Mouse (Mus musculus): Measurements from ENCODE around the gene Card6. TPM values are rescaled to one million over a fixed set of nuclear protein-coding genes. Genes with fewer than 3 reads are reported as not detected.
"Not testable (repeated sequence)": the region's sequence is repeated elsewhere in the genome, so short reads cannot be mapped to it uniquely, and the experiment has no call there.

Card6 gene
- polyA plus RNA-seq, 1 experiment = 2.6 TPM

DNA sequence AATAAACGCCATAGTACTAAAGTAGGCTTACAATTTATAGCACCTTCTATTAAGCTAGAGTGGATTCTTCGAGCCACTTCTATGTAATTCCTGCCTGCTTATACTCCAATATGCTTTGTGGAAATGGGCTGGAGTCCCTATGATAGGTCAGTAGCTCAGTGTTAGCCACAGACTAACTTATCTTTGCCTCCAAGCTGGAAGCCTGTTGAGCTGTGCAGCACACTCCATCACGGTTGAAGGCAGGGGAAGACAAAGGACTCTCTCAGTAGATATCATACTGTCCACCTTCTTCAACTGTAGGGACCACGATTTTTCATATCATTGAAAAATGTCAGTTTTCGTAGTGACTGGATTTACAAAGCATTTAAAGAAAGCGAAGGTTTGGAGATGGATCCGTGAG is 31.5 kb upstream of the Card6 start:
- DNase-seq = no peak

DNA sequence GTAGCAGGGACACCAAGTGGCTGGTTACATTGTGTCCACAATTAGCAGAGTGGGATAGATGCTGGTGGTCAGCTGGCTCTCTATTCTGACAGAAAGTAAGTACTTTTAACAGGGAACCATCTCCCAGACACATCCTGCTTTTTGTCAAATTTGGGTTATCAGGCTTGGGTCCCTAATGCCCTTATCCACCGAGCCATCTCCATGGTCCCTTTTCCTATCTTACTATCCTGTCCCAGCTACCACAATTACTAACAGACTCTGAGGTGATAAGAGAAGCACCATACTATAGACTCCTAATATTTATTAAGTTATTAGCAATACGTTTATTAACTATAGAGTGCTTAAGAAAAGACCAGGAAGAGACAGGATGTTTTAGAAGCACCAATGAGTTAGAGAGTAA is 31.0 kb upstream of the Card6 start:
- no peaks in the 10 kb centered on the region; the same call in 1 of the 2 replicates for H3K4me1 ChIP-seq (ENCODE audit: control insufficient read depth, insufficient read depth, low read length)
- no peaks in the 10 kb centered on the region for H3K36me3 ChIP-seq (ENCODE audit: control insufficient read depth, insufficient read depth, low read length)
- no peak overlapping the region for H3K4me3 ChIP-seq (ENCODE audit: insufficient read depth, low read depth, low read length)
- no peaks in the 10 kb centered on the region for H3K27me3 ChIP-seq (replicated peaks; ENCODE audit: control insufficient read depth, insufficient read depth, low read length)
- WGBS = 90% methylated on average over 2 of the region's 2 CpGs
- no peak overlapping the region for H3K27ac ChIP-seq (ENCODE audit: insufficient read depth, low read depth, low read length)
- DNase-seq = no peak
- TF ChIP-seq CTCF (conservative IDR thresholded peaks at IDR 0.05; ENCODE audit: insufficient read depth, insufficient read length, low read depth, low read length) = no peak
- TF ChIP-seq POLR2A (IDR thresholded peaks at IDR 0.05; ENCODE audit: low read depth, low read length) = no peak

More for the DNA sequence above, 31.5 kb upstream of the Card6 start:
- Histone ChIP-seq H3K36me3 (ENCODE audit: control insufficient read depth, insufficient read depth, low read length) (no peaks in the 10 kb centered on the region), H3K4me1 (ENCODE audit: control insufficient read depth, insufficient read depth, low read length) (no peaks in the 10 kb centered on the region; the same call in 1 of the 2 replicates), H3K4me3 (ENCODE audit: insufficient read depth, low read depth, low read length) (no peak overlapping the region), H3K27ac (ENCODE audit: insufficient read depth, low read depth, low read length) (no peak overlapping the region), H3K27me3 (replicated peaks; ENCODE audit: control insufficient read depth, insufficient read depth, low read length) (no peaks in the 10 kb centered on the region)
- WGBS = 87% methylated on average over 7 of the region's 7 CpGs
- TF ChIP-seq POLR2A (IDR thresholded peaks at IDR 0.05; ENCODE audit: low read depth, low read length) = no peak
- no peak for TF ChIP-seq CTCF (conservative IDR thresholded peaks at IDR 0.05; ENCODE audit: insufficient read depth, insufficient read length, low read depth, low read length)

DNA sequence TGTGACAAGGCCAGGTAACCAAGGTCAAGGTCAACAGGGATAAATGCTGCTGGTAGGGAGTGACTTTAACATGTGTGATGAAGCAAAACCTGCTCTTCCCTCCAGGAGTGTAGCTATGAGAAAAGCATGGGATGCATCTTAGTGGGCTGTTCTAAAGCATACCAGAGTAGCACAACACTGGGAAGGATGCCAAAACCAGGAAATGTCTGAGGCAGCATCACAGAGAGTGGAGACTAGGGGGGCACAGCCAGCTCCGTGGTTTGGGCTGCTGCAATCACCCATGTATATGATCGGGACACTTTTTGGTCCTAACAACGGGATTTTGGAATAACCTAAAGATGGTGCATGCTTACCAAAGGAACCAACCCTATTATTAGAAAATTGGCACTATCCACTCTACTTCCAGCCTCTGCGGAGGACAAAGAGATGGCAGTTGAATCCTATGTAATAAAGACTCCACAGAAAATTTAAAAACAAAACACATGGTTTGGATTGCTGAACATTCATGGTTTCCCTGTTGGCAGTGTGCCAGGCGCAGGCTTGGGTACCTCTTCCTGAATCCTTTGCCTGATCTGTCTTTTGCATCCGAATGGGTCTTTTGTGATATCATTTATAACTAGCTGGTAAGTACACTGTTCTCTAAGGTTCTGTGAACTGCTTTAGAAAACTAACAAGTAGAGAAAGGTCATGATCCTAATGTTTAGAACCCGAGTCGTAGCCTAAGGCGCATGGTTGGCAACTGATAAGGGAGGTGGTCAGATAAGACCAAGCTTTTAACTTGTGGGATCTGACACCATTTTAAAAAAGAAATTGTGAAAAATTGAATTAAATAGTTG is 29.9 kb upstream of the Card6 start:
- DNase-seq = no peak
- H3K4me1 ChIP-seq (ENCODE audit: control insufficient read depth, insufficient read depth, low read length) = no peaks in the 10 kb centered on the region
- TF ChIP-seq CTCF (conservative IDR thresholded peaks at IDR 0.05; ENCODE audit: insufficient read depth, insufficient read length, low read depth, low read length) (no peak), POLR2A (IDR thresholded peaks at IDR 0.05; ENCODE audit: low read depth, low read length) (no peak)
- H3K36me3 ChIP-seq (ENCODE audit: control insufficient read depth, insufficient read depth, low read length) = no peaks in the 10 kb centered on the region
- H3K4me3 ChIP-seq (ENCODE audit: insufficient read depth, low read depth, low read length) = no peak overlapping the region
- 74% methylated on average over 9 of the region's 9 CpGs for WGBS
- H3K27ac ChIP-seq (ENCODE audit: insufficient read depth, low read depth, low read length) = no peak overlapping the region
- H3K27me3 ChIP-seq (replicated peaks; ENCODE audit: control insufficient read depth, insufficient read depth, low read length) = no peaks in the 10 kb centered on the region

DNA sequence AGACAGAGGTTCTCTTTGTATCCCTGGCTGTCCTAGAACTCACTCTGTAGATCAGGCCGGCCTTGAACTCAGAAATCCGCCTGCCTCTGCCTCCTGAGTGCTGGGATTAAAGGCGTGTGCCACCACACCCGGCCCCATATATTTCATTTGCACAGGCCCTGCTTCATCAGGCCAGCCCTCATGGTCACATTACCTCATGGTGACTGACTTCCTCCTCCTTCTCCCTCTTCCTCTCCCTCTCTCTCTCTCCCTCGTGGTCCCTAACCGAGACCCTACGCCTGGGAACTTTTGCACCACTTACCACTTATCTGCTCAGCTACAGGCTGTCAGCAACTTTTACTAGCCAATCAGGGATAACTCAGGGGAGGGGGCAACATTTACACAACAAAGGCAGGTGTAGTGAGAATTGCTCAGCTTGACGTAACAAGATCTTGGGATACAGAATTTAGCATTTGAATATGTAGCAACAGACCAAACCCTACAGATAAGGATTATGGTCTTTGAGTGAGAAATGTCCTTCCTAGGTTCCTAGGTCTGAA is 26.7 kb upstream of the Card6 start:
- DNase-seq = no peak
- Histone ChIP-seq H3K27ac (ENCODE audit: insufficient read depth, low read depth, low read length) (no peak overlapping the region), H3K4me1 (ENCODE audit: control insufficient read depth, insufficient read depth, low read length) (no peaks in the 10 kb centered on the region), H3K36me3 (ENCODE audit: control insufficient read depth, insufficient read depth, low read length) (no peaks in the 10 kb centered on the region), H3K27me3 (replicated peaks; ENCODE audit: control insufficient read depth, insufficient read depth, low read length) (no peaks in the 10 kb centered on the region), H3K4me3 (ENCODE audit: insufficient read depth, low read depth, low read length) (no peak overlapping the region)
- TF ChIP-seq POLR2A (IDR thresholded peaks at IDR 0.05; ENCODE audit: low read depth, low read length) (no peak), CTCF (conservative IDR thresholded peaks at IDR 0.05; ENCODE audit: insufficient read depth, insufficient read length, low read depth, low read length) (no peak)
- WGBS = 83% methylated on average over 8 of the region's 8 CpGs

DNA sequence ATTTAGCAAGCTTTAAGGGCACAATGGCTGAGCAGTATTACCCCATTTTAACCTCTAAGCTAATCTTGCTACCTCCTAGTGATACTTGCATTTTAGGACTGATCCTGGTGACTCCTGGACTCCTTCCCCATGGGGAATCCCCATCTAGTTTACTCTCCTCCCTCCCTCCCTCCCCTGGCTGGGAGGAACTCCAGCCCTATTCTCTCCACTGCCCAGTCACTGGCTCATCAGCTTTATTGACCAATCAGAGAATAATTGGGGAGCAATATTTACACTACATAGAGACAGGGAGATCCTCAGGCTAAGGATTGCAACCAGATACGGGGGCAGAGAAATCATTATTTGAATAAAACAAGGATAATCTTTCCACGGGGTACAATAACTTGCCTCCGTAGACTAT is 25.8 kb upstream of the Card6 start:
- no peak for DNase-seq
- Histone ChIP-seq H3K36me3 (ENCODE audit: control insufficient read depth, insufficient read depth, low read length) (no peaks in the 10 kb centered on the region), H3K4me1 (ENCODE audit: control insufficient read depth, insufficient read depth, low read length) (no peaks in the 10 kb centered on the region), H3K27ac (ENCODE audit: insufficient read depth, low read depth, low read length) (no peak overlapping the region), H3K27me3 (replicated peaks; ENCODE audit: control insufficient read depth, insufficient read depth, low read length) (no peaks in the 10 kb centered on the region), H3K4me3 (ENCODE audit: insufficient read depth, low read depth, low read length) (no peak overlapping the region)
- TF ChIP-seq CTCF (conservative IDR thresholded peaks at IDR 0.05; ENCODE audit: insufficient read depth, insufficient read length, low read depth, low read length) (no peak), POLR2A (IDR thresholded peaks at IDR 0.05; ENCODE audit: low read depth, low read length) (no peak)
- WGBS = 69% methylated on average over 3 of the region's 3 CpGs

DNA sequence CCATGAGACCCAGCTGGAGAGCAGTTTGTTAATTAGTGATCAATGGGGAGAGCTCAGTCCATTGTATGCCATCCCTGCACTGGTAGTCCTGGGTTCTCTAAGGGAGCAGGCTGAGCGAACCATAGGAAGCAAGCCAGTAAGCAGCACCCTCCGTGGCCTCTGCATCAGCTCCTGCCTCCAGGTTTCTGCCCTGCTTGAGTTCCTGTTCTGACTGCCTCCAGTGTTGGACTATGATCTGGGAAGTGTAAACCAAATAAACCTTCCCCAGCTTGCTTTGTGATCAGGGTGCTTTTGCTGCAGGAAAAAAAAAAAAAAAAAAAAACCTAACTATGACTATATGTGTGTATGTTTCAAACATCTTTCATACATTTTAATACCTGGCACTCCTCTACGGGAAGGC is 25.0 kb upstream of the Card6 start:
- H3K36me3 ChIP-seq (ENCODE audit: control insufficient read depth, insufficient read depth, low read length) = no peaks in the 10 kb centered on the region
- 79% methylated on average over 3 of the region's 3 CpGs for WGBS
- DNase-seq = no peak
- no peaks in the 10 kb centered on the region for H3K27me3 ChIP-seq (replicated peaks; ENCODE audit: control insufficient read depth, insufficient read depth, low read length)
- TF ChIP-seq POLR2A (IDR thresholded peaks at IDR 0.05; ENCODE audit: low read depth, low read length) (no peak), CTCF (conservative IDR thresholded peaks at IDR 0.05; ENCODE audit: insufficient read depth, insufficient read length, low read depth, low read length) (no peak)
- no peak overlapping the region for H3K4me3 ChIP-seq (ENCODE audit: insufficient read depth, low read depth, low read length)
- no peaks in the 10 kb centered on the region for H3K4me1 ChIP-seq (ENCODE audit: control insufficient read depth, insufficient read depth, low read length)
- no peak overlapping the region for H3K27ac ChIP-seq (ENCODE audit: insufficient read depth, low read depth, low read length)

DNA sequence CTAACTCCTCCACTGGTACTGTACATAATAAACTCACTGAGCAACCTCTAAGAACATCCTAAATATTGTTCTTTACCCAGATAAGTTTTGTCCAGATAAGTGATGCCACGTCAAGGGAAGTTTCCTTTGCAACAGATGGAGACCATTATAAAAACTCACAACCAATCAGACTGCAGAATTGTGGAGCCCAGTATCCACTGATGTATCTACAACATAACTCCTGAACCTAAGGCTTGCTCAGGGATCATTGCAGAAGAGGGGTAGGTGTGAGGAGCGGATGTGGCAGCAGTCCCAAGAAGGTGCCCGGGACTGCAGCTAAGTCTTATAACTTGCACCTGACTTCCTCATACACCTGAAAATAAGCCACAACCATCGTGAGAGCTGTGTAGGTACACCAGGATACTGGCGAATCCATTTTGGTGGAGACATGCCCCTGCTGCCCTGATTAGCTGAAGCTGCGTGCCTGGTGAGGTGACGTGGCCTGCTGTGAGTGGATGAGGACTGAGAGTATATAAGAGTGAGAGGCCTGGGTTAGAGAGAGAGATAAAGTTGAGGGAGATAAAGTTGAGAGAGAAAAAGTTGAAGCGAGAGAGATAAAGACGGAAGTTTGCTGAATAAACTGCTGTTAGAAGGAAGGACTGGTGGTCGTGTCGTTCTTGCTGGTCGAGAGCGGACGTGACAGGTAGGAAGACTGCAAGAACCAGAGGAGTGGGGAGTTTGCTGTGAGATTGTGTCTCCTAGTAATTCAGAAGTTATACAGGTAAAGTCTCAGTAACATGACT is 22.7 kb upstream of the Card6 start:
- WGBS = 92% methylated on average over 14 of the region's 14 CpGs
- H3K4me3 ChIP-seq (ENCODE audit: insufficient read depth, low read depth, low read length); DNase-seq; H3K27ac ChIP-seq (ENCODE audit: insufficient read depth, low read depth, low read length); H3K36me3 ChIP-seq (ENCODE audit: control insufficient read depth, insufficient read depth, low read length); H3K27me3 ChIP-seq (replicated peaks; ENCODE audit: control insufficient read depth, insufficient read depth, low read length); H3K4me1 ChIP-seq (ENCODE audit: control insufficient read depth, insufficient read depth, low read length): not testable (repeated sequence)

Data from kidney, adult 2 months (tissue).